Mouse (Mus musculus): ENCODE data around the gene AW549877.

The AW549877 gene

DNA sequence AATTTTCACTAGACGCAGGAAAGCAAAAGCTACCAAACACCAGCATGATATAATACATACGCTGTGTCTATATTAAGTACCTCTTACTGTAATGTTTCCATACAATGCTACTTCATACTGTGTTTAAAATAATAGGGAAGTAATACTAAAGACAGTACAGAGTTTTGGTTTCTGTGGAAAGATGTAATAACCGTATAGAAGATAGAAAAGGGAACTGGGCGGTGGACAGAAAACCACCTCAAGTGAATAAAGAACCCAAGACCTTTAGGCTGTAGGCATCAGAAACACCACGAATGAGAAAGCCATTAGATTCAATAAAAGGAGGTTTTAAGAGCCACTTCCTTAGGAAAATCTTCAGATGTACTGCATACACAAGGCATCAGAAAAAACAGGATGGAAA lies 12.8 kb downstream of the AW549877 start:
- no peak for DNase-seq

DNA sequence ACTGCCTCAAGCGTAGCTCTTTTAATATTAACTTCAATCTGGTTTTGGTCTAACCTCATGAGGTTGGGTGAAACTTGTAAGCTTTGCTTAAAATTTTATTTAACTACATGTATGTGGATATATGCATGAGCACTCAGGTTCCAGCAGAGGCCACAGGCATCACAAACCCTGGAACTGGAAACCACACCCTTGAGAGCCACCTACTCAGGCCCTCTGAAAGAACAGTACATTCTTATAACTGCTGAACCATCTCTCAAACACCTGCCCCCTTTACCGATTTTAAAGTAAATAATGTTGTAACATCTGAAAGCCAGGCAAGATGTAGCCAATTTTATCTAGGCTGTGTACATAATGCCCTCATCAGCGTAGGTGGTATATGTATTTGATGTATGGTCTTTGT lies 15.7 kb downstream of the AW549877 start:
- no peak for DNase-seq

DNA sequence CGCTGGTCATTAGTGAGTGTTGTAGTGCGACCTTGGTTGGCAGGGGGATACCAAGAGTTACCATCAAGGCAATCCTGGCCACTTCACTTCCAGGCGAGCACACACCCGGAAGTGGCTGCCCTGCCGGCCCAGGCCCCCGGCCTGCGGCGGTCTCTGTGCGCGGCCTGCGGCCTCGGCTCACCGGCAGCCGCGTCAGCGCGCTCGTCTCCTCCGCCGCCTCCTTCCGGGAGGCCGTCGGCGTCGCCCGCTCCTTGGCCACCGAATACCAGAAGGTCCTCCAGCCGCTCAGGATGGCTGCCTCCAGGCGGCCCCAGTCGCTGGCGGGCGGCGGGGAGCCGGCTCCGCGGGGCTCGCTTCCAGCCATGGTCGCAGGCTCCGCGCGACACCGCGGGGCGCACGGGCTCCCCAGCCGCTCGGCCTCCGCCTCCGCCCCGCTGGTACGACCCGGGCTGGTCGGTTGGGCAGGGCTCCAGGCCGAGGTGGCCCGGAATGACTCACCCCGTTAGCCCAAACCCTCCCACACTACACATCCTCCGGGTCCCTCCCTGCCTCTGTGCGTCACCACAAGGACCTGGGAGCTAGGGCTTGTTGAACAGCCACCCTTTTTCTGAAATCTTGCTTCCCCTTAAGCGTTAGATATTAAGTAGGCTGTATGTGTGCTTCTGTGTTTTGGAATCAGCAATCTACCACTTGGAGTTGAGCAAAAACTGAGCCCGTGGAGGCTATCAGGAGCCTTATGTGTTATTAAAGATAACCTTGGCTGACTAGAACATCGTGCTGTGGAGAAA lies 16.3 kb downstream of the AW549877 start, which contains the start of gene Fbxo4:
Gene Fbxo4 (minus strand): TSS at position 513 of the 788 bp plus-strand sequence.
- DNase-seq, result peak; percentile 86

DNA sequence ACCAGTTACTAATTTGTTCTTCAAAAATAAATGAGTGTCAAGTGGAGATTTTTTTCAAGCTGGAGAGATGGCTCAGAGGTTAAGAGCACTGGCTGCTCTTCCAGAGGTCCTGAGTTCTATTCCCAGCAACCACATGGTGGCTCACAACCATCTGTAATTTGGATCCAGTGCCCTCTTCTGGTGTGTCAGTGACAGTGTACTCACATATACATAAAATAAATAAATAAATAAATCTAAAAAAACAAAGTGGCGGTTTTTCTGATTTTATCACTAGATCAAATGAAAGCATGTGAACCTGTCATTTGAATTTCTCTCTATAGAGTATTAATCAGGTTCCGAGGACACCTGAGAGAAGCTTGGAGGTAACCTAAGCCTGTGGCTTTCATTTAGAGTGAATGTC lies 17.3 kb downstream of the AW549877 start:
- DNase-seq, result peak; percentile 56

DNA sequence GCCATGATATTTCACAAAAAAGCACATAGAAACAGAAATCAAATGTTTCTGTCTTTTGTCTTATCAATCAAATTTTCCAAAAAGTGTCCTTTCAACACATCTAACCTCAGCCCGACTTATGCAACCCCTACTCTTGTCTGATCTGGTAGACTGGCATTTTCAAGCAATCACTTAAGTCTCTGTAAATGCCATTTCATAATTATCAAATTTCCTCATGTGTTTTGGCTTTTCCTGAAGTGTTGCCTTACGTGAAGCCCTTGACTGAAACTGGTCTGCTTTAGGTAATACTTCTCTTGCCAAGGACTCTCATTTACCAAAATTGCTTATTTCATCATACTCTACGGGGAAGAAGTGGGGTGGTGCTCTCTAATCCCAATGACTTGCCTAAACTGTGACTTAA lies 22.2 kb downstream of the AW549877 start:
- no peak for DNase-seq

DNA sequence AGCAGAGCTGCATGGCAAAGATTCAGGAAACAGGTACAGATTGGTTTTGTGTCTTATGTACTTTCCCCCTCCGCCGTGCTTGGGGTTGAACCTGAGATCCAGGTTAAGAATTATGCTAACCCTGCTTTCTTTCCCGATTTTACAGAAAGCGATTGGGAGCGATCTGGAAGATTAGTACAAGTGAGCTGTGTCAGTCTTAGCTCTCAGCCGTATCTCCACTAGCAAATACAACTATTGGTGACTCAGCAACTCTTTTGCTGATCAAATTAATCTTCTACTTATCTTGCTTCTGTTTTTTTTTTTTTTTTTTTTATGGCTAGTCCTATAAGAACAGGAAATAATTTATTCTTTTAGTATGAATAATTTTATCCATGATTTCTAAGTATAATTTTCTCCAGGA lies 25.4 kb downstream of the AW549877 start:
- DNase-seq, result no peak

DNA sequence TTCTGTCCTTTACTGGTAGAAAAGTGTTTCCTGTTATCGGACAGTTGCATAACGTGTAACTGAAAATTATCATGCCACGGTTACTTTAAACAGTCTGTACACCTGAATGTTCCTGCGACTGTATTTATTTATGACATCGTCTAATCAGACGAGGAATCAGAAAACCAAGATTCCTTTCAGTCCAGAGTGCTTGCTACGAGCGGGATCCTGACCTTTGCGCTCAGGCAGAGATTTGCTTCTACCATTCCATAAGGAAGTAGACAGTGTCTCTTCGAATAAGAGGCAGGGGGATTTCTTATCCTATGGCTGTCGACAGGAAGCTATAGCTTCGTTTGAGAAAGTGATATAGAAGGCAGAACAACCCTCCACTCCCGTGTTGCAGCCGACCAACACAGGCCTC lies 25.8 kb downstream of the AW549877 start:
- DNase-seq, result no peak

DNA sequence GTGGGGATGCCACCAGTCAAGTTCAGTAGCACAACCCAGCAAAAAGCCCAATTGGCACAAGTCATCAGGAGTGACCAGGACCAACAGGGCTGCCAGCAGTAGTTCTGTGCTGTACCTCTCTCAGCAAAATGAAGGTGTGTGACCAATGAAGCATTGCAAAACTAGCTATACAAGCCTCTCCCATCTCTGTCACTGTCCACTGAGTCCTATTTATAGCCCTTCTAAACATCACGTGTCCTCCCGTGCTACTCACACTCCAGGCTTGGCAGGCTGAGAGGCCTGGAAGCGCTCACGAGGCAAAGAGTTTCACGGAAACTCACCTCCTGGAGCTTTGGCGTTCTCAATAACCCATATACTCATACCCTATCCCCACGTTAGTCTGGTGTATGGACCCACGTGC lies 33.3 kb downstream of the AW549877 start:
- no peak for DNase-seq

DNA sequence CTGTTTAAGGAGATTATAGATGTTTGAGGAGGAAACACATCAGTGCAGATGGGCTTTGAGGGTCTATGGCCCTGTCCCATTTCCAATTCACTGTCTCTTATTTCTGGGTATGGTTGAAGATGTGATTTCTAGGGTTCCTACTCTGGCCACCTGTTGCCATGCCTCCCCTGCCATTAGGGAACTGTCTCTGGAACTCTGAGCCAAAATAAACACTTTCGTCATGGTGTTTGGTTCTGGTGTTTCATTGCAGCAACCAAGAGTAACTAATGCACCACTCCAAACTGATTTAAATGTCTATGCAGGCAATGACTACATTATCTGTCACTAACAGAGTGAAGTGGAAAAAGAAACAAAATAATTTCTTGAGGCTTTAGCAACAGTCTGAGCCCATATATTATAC lies 35.5 kb downstream of the AW549877 start:
- no peak for DNase-seq

DNA sequence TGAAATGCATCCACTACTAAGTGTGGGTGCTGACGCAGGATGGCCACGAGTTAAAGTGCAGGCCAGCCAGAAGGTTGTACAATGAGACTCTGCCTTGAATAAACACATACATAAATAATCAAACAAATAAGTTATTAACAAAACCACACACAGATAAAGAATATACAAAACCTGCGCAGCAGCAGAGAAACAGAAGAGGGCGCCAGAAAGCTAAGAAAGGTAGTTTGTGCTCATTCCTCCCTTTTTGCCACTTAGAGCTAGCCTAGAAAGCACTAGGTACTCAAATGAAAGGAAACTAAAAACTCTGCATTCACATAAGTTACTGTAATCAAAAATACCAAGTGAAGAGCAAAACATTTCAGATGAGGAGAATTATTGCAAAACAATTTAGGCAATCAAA lies 37.6 kb downstream of the AW549877 start:
- DNase-seq, result peak; percentile 62

DNA sequence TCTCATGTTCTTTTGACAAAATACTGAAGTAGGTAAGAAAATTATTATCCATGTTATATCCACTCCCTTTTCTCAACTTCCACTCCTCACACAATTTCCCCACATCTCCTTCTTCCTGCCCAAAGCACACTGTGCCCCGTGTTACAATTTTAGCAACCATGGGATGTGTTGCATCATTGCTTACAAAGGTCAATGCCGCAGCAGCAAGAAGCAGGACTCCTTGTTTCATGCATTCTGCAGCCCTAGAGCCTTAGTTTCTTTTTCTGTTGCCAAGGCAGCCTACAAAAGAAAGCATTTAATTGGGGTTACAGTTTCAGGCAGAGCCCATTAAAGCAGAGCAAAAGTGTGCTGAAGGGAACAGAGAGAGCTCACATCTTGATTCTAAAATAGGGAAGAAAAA lies 40.6 kb downstream of the AW549877 start:
- no peak for DNase-seq

DNA sequence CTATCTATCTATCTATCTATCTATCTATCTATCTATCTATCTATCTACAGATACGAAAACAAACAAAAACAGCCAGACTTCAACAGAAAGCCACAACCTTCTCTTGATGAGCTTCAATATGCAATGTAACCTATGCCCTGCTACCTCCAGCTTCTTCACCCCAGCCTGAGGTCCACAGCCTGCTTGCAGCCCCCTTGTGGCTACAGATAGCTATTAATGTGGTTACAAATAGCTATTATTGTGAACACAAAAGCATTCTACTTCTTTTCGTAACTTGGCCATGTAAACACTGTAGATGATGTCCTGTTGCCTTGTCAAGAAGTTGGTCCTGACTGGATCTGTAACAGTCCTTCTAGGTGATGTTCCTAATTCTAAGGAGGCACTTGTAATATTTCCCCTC lies 57.4 kb downstream of the AW549877 start:
- DNase-seq, result no peak

DNA sequence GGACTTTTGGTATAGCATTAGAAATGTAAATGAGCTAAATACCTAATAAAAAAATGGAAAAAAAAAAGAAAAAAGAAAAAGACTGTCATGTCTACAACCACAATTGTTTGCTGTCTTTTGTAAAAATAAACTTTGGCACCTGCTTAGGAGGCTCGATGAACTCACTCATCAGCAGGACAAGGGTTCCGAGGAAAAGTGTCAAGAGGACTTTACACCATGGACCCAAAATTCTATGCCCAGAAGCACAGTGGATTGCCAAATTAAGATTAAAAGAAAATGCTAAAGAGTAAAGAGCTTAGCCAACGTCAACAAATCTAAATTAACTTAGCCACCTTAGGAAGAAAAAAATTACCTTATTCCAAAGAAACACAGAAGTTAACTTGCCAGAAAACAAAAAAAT lies 59.5 kb downstream of the AW549877 start:
- DNase-seq, result no peak

DNA sequence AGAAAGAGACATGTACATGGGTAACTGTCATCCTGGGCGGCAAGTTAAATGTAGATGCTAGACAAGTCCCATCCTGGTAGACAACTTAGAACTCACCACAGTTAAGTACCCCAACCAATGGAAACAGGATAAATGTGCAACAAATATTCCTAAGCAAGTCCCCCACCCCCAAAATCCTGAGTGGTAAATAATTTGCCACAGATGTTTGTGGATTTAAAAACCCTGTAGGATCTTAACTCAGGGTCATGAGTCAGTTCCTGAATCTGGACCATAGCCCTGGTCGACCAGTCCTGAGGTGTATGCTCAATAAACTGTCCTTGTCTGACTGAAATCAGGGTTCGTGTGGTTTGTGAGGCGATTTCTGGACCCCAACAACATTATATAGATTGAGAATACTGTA lies 62.1 kb downstream of the AW549877 start:
- no peak for DNase-seq

Data from cerebellum, adult 9-10 months (tissue).